Mouse (Mus musculus): ENCODE measurements around the gene Ffar4. TPM values are rescaled to one million over a fixed set of nuclear protein-coding genes. Genes with fewer than 3 reads are reported as not detected.

Ffar4 gene
- polyA plus RNA-seq (2012; rRNA removed) = 4.2 and 5.5 TPM in 2 replicates

GRCm38 (mm10) chr19:38096858-38097758 lies at the start of gene Ffar4:
TSS of gene Ffar4 (plus strand) at chr19:38097071.

GRCm38 (mm10) chr19:38054720-38055192 lies 42.1 kb upstream of the Ffar4 start, which contains the start of gene Cep55:
TSS of gene Cep55 (plus strand) at chr19:38055011.

GRCm38 (mm10) chr19:38125219-38125610 lies 28.3 kb downstream of the Ffar4 start, which contains the start of gene Rbp4:
TSS of gene Rbp4 (minus strand) at chr19:38125281.

GRCm38 (mm10) chr19:38132481-38132880 lies 35.6 kb downstream of the Ffar4 start, which contains the start of gene Pde6c:
TSS of gene Pde6c (plus strand) at chr19:38132781.

Other genes starting within 250 kb of the Ffar4 start
- gene Myof, start 53.5 kb upstream of the Ffar4 start, polyA plus RNA-seq (2012; rRNA removed) = 26.0 and 26.8 TPM in 2 replicates
- gene Cep55, start 42.1 kb upstream of the Ffar4 start, polyA plus RNA-seq (2012; rRNA removed) = 1.9 and 2.5 TPM in 2 replicates
- 44.5 and 53.4 TPM in 2 replicates for gene Rbp4, start 28.2 kb downstream of the Ffar4 start, polyA plus RNA-seq (2012; rRNA removed)
- not detected in 2 replicates for gene Pde6c, start 35.7 kb downstream of the Ffar4 start, polyA plus RNA-seq (2012; rRNA removed)
- 2.9 and 6.2 TPM in 2 replicates for gene Fra10ac1, start 127.1 kb downstream of the Ffar4 start, polyA plus RNA-seq (2012; rRNA removed)
- 0.05 and 0.16 TPM in 2 replicates for gene Lgi1, start 167.5 kb downstream of the Ffar4 start, polyA plus RNA-seq (2012; rRNA removed)